Mouse (Mus musculus) heart, embryonic 12.5 days (tissue): Measurements from ENCODE around the gene Tbc1d15. TPM values are rescaled to one million over a fixed set of nuclear protein-coding genes. Genes with fewer than 3 reads are reported as not detected.

Experiments used
- ATAC-seq: fragments of 200-750 bp; cut with Nextera tagmentation; 2 replicates; pipeline ENCODE4 v1.8.0; 2017; ENCODE audit warnings: moderate TSS enrichment, moderate library complexity; ENCODE audit not compliant: insufficient number of reproducible peaks, low FRiP score
- H3K27ac ChIP-seq: fragments of 300-500 bp; sonication (generic); 2 replicates; pipeline ENCODE4 v1.5.1; 2016; ENCODE audit warnings: mild to moderate bottlenecking, moderate library complexity; ENCODE audit not compliant: poor library complexity, severe bottlenecking
- H3K27me3 ChIP-seq: fragments of 300-500 bp; sonication (generic); replicated peaks from 2 replicates; pipeline ENCODE4 v1.6.1; 2016; ENCODE audit warnings: mild to moderate bottlenecking, moderate library complexity
- H3K36me3 ChIP-seq: fragments of 300-500 bp; sonication (generic); 2 replicates; pipeline ENCODE4 v1.6.1; 2016; ENCODE audit warnings: mild to moderate bottlenecking, moderate library complexity
- H3K4me1 ChIP-seq: fragments of 300-500 bp; sonication (generic); replicated peaks from 2 replicates; pipeline ENCODE4 v1.6.1; 2016; ENCODE audit warnings: mild to moderate bottlenecking
- H3K4me2 ChIP-seq: fragments of 300-500 bp; sonication (generic); 2 replicates; pipeline ENCODE4 v1.6.1; 2016; ENCODE audit warnings: mild to moderate bottlenecking, moderate library complexity
- H3K4me3 ChIP-seq: fragments of 300-500 bp; sonication (generic); 2 replicates; pipeline ENCODE4 v1.5.1; 2016; ENCODE audit warnings: mild to moderate bottlenecking
- H3K9ac ChIP-seq: fragments of 300-500 bp; sonication (generic); 2 replicates; pipeline ENCODE4 v1.6.1; 2016; ENCODE audit warnings: mild to moderate bottlenecking, moderate library complexity
- H3K9me3 ChIP-seq: fragments of 300-500 bp; sonication (generic); replicated peaks from 2 replicates; pipeline ENCODE4 v1.6.1; 2016; ENCODE audit warnings: mild to moderate bottlenecking, moderate library complexity
- whole genome bisulfite sequencing: fragments of 180-500 bp; shearing (Covaris S2); methylation state at CpG from one replicate; pipeline ENCODE4 v1.1.7; 2016; 5-methylcytosine and 5-hydroxymethylcytosine counted together
- polyA plus RNA-seq: library from polyadenylated mRNA; unstranded; fragments of >200 nt; fragmentation: Nextera tagmentation; extraction: Ambion mirVana; gene quantifications from 2 replicates; pipeline ENCODE4 v1.2.1, GENCODE M21; 2016

Tbc1d15 gene
- polyA plus RNA-seq, 1 experiment from 2014 or later: 38.3 TPM

DNA sequence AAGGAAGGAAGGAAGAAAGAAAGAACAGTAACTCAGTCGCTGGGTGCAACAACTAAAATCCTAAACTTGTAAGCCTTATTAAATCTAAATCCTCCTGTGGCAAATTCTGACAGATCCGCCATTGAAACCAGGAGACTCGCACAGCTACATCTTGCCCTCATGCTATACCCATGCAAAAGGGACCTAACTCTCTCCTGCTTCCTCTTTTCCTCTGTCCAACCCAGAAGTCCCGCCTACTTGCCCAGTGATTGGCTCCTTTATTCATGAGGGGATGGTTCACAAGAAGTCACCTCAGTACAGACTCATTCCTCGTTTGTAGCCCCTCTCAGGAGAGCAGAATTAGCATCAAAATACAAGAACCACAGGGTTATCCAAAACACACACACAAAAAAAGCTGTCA lies 20.4 kb upstream of the Tbc1d15 start:
- H3K27me3 ChIP-seq: no peaks in the 10 kb centered on the region
- H3K4me2 ChIP-seq: no peak overlapping the region
- no peaks in the 10 kb centered on the region for H3K9me3 ChIP-seq
- no peaks in the 10 kb centered on the region for H3K36me3 ChIP-seq
- no peak overlapping the region for H3K9ac ChIP-seq
- no peak overlapping the region for H3K4me3 ChIP-seq
- WGBS: 54% methylated on average over 5 of the region's 5 CpGs
- H3K27ac ChIP-seq: no peak overlapping the region
- ATAC-seq: no peak
- H3K4me1 ChIP-seq: no peaks in the 10 kb centered on the region

DNA sequence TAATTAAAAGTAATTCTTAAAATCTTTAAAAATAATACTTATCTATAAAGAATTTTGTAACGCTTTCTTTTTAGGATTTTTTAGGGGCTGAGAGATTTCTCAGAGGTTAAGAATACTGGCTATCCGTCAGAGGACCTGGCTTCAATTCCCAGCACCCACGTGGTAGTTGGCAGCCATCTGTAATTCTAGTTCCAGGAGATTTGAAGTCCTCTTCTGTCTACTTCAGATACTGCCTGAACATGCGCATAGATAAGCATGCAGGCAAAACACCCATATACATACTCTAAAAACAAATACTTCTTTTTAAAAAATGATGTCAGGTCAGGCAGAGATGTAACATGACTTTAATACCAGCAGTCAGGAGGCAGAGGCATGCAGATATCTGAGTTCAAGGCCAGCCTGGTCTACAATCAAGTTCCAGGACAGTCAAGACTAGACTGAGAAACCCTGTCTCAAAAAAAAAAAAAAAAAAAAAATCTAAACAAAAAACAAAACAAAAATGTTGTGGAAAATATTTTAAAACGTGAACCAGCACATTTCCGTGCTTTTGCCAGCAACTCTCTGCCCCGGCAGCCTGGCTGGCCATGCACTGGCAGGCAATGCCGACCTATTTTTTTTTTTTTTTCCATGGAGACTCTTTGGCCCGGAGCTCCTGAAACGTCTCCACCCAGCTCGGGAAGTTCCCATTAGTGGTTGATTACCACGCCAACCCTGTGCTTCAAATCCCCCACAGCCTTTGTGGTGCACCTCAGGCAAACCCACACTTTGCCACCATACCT lies 19.5 kb upstream of the Tbc1d15 start:
- Histone ChIP-seq H3K4me1 (no peaks in the 10 kb centered on the region), H3K27me3 (no peaks in the 10 kb centered on the region), H3K9me3 (no peaks in the 10 kb centered on the region), H3K36me3 (no peaks in the 10 kb centered on the region), H3K27ac (no peak overlapping the region), H3K4me3 (no peak overlapping the region), H3K9ac (no peak overlapping the region), H3K4me2 (no peak overlapping the region)
- no peak for ATAC-seq
- 82% methylated on average over 12 of the region's 12 CpGs for WGBS

DNA sequence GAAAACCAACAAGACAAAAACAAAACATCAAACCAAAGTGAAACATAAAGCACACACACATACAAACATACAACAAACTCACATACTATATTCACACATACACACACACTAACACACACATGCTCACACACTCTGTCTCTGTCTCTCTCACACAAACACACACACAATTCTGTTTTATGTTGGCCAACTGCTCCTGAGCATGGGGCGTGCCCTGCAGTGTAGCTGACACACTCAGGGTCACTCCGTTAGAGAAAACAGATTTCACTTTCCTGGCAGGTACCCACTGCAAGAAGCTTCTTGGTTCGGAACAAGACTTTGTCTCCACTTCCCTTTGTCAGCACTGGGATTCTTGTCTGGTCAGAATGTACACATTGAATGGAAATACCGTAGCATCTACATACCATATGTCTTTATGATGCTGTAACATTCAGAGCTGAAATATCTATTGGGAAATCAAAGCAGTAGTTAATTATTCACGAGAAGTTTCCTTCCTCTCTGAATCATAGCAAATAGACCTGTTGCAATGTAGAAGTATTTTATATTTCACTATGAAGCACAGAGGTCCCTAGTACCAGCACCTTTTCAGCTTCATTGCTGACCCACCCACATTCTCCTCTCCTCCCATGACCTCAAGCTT lies 11.8 kb upstream of the Tbc1d15 start:
- H3K27me3 ChIP-seq: no peaks in the 10 kb centered on the region
- no peaks in the 10 kb centered on the region for H3K36me3 ChIP-seq
- H3K4me1 ChIP-seq: no peaks in the 10 kb centered on the region
- H3K27ac ChIP-seq: no peak overlapping the region
- ATAC-seq: no peak
- no peak overlapping the region for H3K9ac ChIP-seq
- 66% methylated on average over 5 of the region's 5 CpGs for WGBS
- no peaks in the 10 kb centered on the region; the same call in 1 of the 2 replicates for H3K9me3 ChIP-seq
- no peak overlapping the region for H3K4me2 ChIP-seq
- H3K4me3 ChIP-seq: no peak overlapping the region

DNA sequence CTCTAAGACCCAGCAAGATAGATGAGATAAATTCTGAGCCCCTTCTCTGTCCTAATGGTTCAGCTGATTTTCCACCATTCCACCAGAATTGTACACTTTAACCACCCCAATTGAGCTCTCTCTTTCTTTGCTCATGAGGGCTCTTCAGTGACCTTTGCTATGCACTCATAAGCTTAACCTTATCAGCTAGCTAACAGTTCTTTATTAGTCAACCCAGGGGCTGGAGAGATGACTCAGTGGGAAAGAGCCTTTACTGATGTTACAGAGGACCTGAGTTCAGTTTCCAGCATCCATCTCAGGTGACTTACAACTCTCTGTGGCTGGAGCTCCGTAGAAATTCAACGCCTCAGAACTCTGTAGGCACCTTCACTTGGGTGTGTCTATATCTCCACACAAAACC lies 11.0 kb upstream of the Tbc1d15 start:
- Histone ChIP-seq H3K27ac (no peak overlapping the region), H3K4me3 (no peak overlapping the region), H3K27me3 (no peaks in the 10 kb centered on the region), H3K4me2 (no peak overlapping the region), H3K36me3 (no peaks in the 10 kb centered on the region), H3K9me3 (no peaks in the 10 kb centered on the region; the same call in 1 of the 2 replicates), H3K9ac (no peak overlapping the region), H3K4me1 (no peaks in the 10 kb centered on the region)
- no peak for ATAC-seq
- WGBS: 82% methylated on average over 2 of the region's 2 CpGs

DNA sequence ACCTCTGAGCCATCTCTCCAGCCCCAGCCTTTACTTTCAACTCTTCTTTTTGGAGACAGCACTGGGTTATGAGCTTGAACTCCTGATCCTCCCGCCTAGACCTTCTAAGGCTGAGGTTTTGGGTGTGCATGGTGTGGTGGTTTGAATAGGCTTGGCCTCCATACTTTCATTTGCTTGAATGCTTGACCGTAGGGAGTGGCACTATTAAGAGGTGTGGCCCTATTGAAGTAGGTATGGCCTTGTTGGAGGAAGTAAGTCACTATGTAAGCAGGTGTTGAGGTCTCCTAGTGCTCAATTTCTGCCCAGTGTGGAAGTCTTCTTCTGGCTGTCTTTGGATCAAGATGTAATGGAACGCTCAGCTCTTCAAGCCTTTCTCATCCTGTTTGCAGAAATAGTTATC lies 10.2 kb upstream of the Tbc1d15 start:
- Histone ChIP-seq H3K9me3 (no peaks in the 10 kb centered on the region; the same call in 1 of the 2 replicates), H3K27me3 (no peaks in the 10 kb centered on the region), H3K9ac (no peak overlapping the region), H3K4me2 (no peak overlapping the region), H3K27ac (no peak overlapping the region), H3K4me3 (no peak overlapping the region), H3K36me3 (no peaks in the 10 kb centered on the region), H3K4me1 (no peaks in the 10 kb centered on the region)
- no peak for ATAC-seq
- WGBS: 84% methylated on average over 3 of the region's 3 CpGs

DNA sequence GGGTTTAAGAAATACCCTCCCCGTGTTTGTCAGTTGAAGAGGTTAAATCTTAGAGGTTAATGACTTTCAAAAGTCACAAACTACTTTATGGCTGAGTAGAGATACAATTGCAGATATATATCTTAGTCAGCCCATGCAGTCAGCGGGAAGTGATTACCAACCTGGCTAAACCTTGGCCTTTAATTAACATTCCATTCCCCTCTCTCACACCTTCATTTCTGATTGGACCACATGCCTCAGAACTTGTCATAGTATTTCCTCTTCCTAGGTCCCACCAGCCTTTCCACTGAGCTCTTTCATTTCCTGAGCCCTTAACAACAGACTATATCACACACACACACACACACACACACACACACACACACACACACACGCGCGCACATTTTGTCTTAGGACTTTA lies 4.9 kb upstream of the Tbc1d15 start:
- ATAC-seq: no peak
- H3K4me3 ChIP-seq: no peak overlapping the region

DNA sequence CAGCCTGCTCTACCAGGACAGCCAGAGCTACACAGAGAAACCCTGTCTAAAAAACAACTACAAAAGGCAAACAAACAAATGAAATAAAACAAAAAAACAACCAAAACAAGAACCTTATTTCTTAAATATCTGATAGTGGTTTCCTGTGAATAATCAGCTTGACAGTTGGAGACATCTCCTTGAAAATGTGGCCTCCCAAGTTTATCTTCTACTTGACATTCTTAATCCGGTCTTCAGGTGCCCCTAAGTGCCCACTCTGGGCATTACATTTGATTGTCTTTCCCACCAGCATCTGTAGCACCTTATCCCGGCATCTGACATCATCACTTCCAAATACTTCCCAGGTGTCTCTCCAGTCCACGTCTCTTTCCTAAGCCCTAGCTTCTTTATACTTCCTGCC lies 2.3 kb upstream of the Tbc1d15 start:
- H3K9ac ChIP-seq: no peak overlapping the region
- no peak overlapping the region for H3K4me2 ChIP-seq
- no peaks in the 10 kb centered on the region for H3K27me3 ChIP-seq
- H3K36me3 ChIP-seq: no peaks in the 10 kb centered on the region
- no peak overlapping the region for H3K4me3 ChIP-seq
- no peaks in the 10 kb centered on the region for H3K9me3 ChIP-seq
- H3K27ac ChIP-seq: no peak overlapping the region
- no peak for ATAC-seq
- peaks cover 9% of the 10 kb centered on the region for H3K4me1 ChIP-seq
- 58% methylated on average over 3 of the region's 3 CpGs for WGBS

More for the DNA sequence above, 4.9 kb upstream of the Tbc1d15 start:
- Histone ChIP-seq H3K36me3 (no peaks in the 10 kb centered on the region), H3K4me2 (no peak overlapping the region), H3K27ac (no peak overlapping the region), H3K9ac (no peak overlapping the region), H3K27me3 (no peaks in the 10 kb centered on the region), H3K4me1 (no peaks in the 10 kb centered on the region), H3K9me3 (no peaks in the 10 kb centered on the region; the same call in 1 of the 2 replicates)
- 77% methylated on average over 5 of the region's 5 CpGs for WGBS

DNA sequence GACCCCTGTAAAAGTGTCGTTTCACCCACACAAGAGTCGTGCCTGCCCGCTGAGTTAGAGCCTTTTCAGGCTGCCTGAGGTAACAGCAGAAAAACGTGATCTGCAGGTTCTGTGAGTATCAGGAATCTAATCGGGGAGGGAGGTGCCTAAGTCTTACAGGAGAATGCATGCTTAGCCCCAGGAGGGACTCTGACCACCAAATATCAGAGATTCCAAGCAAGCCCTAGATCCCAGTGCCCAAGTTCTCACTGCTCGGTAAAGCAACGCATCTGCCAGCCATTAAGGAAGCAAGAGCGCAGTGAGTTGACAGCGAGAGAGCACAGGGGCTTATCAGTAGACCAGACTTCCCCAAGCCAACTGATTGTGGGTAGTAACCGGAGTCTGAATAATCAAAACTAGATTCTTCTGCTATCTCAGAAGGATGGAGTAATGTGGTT lies 1.1 kb upstream of the Tbc1d15 start:
- Histone ChIP-seq H3K4me2 (peak overlapping the region; percentile 78), H3K9ac (peak overlapping the region; percentile 69), H3K27ac (peak overlapping the region; percentile 91), H3K4me1 (peaks cover 17% of the 10 kb centered on the region), H3K9me3 (no peaks in the 10 kb centered on the region), H3K36me3 (no peaks in the 10 kb centered on the region), H3K27me3 (no peaks in the 10 kb centered on the region), H3K4me3 (peak overlapping the region; percentile 98)
- WGBS: under 1% methylated on average over 10 of the region's 10 CpGs
- ATAC-seq: peak; percentile 37; the same call in 1 of the 2 replicates

DNA sequence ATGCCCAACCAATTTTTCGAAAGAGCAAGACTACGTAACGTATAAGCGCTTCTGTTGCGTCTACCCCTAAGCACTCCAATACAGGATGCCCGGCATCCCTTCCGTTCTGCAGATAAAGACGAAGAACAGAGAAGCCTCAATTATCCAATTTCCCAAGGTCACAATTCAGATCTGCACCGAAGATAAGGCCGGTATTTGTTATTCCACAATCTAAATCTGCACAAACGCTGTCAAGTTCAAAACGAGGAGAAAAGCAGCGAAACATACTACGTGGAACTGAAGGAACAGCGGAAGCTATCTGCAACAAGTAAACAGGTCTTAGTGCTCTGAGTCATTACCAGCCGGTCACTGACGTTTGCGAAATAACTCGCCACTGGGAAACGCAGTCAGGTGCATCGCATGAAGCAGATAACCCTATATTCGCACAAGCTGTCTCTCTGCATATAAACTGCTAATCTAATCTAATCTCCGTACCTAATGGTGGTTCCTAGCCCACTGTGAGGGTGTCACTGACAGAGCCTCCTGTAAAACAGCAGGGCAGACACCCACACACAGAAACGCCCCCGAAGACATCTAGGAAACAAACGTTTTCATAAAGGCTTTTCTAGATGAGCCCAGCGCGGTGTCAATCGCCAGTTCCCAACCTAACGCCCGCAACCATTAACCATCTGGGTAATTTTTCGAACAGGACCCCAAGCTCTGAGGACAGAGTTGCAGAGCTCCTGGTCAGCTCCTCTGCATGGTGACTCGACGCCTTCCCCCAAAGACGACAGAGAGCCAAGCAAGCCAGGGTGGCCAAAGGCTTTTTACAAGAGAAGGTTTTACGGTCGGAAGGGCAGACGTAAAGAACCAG lies 806 bp downstream of the Tbc1d15 start:
- WGBS: 19% methylated on average over 38 of the region's 38 CpGs
- H3K27ac ChIP-seq: peak overlapping the region; percentile 61
- ATAC-seq: peak; percentile 23; the same call in 1 of the 2 replicates

DNA sequence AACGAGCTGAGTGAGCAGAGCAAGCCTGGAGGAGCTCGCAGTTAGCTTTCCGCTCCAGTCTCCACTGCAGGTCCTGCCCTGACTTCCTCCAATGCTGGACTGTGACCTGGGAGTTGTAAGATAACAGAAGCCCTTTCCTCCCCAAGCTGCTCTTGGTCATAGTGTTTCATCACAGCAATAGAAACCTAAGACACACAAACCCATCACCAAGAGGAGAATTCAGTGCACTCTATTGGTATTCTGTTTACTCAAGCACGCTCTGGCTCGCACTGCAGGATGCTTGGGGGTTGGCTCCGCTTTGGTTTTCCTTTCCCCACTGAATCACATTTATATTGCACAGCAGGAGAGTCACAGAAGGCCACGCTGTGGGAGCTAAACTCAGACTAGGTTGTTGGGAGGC lies 3.2 kb downstream of the Tbc1d15 start:
- Histone ChIP-seq H3K9me3 (no peaks in the 10 kb centered on the region), H3K4me2 (peak overlapping the region; percentile 48), H3K36me3 (no peaks in the 10 kb centered on the region), H3K4me1 (peaks cover 24% of the 10 kb centered on the region), H3K4me3 (no peak overlapping the region), H3K27ac (peak overlapping the region; percentile 28; the same call in 1 of the 2 replicates), H3K9ac (peak overlapping the region; percentile 8; the same call in 1 of the 2 replicates), H3K27me3 (no peaks in the 10 kb centered on the region)
- 30% methylated on average over 7 of the region's 7 CpGs for WGBS
- no peak for ATAC-seq

More for the DNA sequence above, 806 bp downstream of the Tbc1d15 start:
- Histone ChIP-seq H3K9me3 (no peaks in the 10 kb centered on the region), H3K9ac (peak overlapping the region; percentile 96), H3K4me2 (peak overlapping the region; percentile 78), H3K4me3 (peak overlapping the region; percentile 98), H3K27me3 (no peaks in the 10 kb centered on the region), H3K4me1 (peaks cover 17% of the 10 kb centered on the region), H3K36me3 (no peaks in the 10 kb centered on the region)

DNA sequence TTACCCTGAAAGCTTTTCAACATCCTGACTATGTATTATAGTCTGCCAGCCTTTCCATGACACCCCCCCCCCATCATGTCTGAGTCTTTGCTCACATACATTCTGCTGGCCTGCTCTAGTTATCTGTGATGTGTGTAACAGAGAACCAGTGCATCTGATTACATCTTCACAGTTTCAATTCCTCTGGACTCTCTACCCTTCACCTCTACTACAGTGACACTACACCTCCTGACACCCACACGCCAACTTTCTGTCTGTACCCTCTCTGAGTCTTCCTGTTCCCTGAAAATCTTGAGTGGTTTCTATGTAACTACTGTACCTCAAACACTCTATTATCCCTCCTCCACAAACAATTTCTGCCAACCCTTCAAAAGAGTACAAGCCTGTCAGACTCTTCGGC lies 5.8 kb downstream of the Tbc1d15 start:
- ATAC-seq: no peak
- WGBS: 87% methylated on average over 2 of the region's 2 CpGs
- peaks cover 32% of the 10 kb centered on the region for H3K4me1 ChIP-seq

More for the DNA sequence above, 5.8 kb downstream of the Tbc1d15 start:
- H3K36me3 ChIP-seq: no peaks in the 10 kb centered on the region; the same call in 1 of the 2 replicates
- H3K27ac ChIP-seq: no peak overlapping the region
- H3K9me3 ChIP-seq: no peaks in the 10 kb centered on the region
- H3K27me3 ChIP-seq: no peaks in the 10 kb centered on the region
- no peak overlapping the region for H3K4me2 ChIP-seq
- no peak overlapping the region for H3K4me3 ChIP-seq
- H3K9ac ChIP-seq: no peak overlapping the region
